Mouse (Mus musculus) E14TG2a.4 (cell line): ENCODE measurements around the gene Ubald1.

Source experiments
- CTCF ChIP-seq: conservative IDR thresholded peaks from 2 replicates; pipeline ENCODE4 v1.5.1; 2014; ENCODE audit warnings: low read length
- NANOG ChIP-seq: IDR thresholded peaks from 2 replicates; pipeline ENCODE4 v1.6.1; 2014; ENCODE audit warnings: borderline replicate concordance, low read length, mixed read lengths
- POU5F1 ChIP-seq: IDR thresholded peaks from 2 replicates; pipeline ENCODE4 v1.6.1; 2014; ENCODE audit warnings: low read length, borderline replicate concordance

DNA sequence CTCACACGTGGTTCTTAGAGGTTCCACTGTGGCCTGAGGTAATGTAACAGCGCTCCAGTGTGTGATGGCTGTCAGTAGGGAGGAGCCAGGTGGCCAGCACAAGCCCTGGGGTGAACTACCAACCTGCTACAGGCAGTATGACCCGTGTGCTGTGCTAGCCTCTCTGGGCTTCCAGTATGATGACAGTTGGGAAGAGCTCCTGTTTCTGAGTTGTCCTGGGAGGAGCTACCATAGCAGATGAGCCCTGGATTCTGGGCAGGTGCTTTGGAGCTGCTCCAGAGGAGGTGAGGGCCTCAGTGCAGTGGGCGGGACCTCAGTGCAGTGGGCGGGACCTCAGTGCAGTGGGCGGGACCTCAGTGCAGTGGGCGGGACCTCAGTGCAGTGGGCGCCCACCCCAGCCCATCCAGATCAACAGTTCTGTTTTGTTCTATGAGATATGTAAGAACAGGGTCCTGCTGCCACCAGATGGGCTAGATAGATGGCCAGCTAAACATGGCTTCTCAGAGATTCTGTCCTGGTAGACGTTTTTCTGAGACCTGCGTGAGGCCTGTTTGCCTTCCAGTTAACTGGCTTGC is 32.0 kb upstream of the Ubald1 start:
- TF ChIP-seq POU5F1 (no peak), CTCF (no peak), NANOG (no peak)
